In the genomic region with DNA sequence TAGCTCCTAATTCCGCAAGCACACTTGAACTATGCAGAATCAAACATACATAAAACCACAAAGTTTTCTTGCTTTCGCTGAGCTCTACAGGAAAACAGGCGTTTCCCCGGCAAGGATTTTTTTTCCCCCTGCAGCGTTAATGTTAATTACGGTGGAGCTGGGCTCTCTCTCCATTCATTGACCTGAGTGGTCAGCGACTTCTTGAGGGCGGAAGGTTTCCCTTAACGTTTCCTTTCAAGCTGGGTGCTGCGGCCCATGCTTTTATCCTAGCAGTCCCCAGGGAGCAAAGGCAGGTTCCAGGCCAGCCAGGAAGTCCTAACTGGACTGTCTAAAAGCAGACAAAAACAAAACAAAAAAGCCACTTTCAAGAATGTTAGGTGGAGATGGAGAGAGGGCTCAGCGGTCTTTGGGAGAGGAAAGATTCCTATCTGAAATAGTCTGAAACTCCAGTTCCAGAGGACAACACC, we compare ENCODE assay signal across 8 mouse cellular contexts. TPM values are rescaled to one million over a fixed set of nuclear protein-coding genes. Genes with fewer than 3 reads are reported as not detected.
DNase-seq lines count a peak whose midpoint lies in the region; ATAC-seq lines count a peak whose summit lies in the region.

No protein-coding gene starts in this region.

- H3K4me3 ChIP-seq in liver, embryonic 11.5 days (ENCODE audit: low read depth, low read length): peak overlapping the region; percentile 87

- peaks cover 7% of the 10 kb centered on the region for H3K4me1 ChIP-seq in liver, embryonic 11.5 days (replicated peaks; ENCODE audit: control insufficient read depth, insufficient read depth, low read length)

- no peak for ATAC-seq in liver, embryonic 11.5 days (replicated peaks; ENCODE audit: low FRiP score)

- H3K36me3 ChIP-seq in liver, embryonic 11.5 days (ENCODE audit: control insufficient read depth, insufficient read depth, low read length): peaks cover 30% of the 10 kb centered on the region

- H3K4me2 ChIP-seq in liver, embryonic 11.5 days: peak overlapping the region; percentile 84

- intact Hi-C loops in heart, postnatal 36 days (cut with DNase I): loop anchor here (2.0 to 5.0 kb wide), 3 partner anchors 32 to 161 kb away; no protein-coding TSS in a partner anchor

- H3K27me3 ChIP-seq in liver, embryonic 11.5 days (replicated peaks; ENCODE audit: control insufficient read depth, insufficient read depth, low read length): peaks cover 10% of the 10 kb centered on the region

- WGBS in liver, embryonic 11.5 days: 7% methylated on average over 11 of the region's 11 CpGs

- no peak overlapping the region for H3K27ac ChIP-seq in liver, embryonic 11.5 days (ENCODE audit: low read depth, low read length)

- peak overlapping the region; percentile 83 for H3K9ac ChIP-seq in liver, embryonic 11.5 days (ENCODE audit: low read depth, low read length)

- DNase-seq in adrenal gland, adult 2 months: peak; percentile 41
- DNase-seq in adrenal gland, postnatal 25 days: no peak
- DNase-seq in embryo, embryonic 10 days (ENCODE audit: low spot score): peak; percentile 38
- DNase-seq in heart, postnatal 36 days: peak; percentile 33 to 36
- DNase-seq in liver, embryonic 11.5 days (ENCODE audit: low spot score): no peak
- no peak for DNase-seq in adipocyte (ENCODE audit: low spot score)
- no peak for DNase-seq in retina, postnatal 1 day
- no peak for DNase-seq in spleen, postnatal 4 days (ENCODE audit: low spot score in 2 of 2)

- no peaks in the 10 kb centered on the region for H3K9me3 ChIP-seq in liver, embryonic 11.5 days (ENCODE audit: control insufficient read depth, low read length)

RNA-seq across cellular contexts. Expression of a gene that starts 3.1 kb away (rescaled TPM):
- total RNA-seq in adrenal gland, adult 2 months (2021): 10 to 100 TPM; 53.1 to 84.0 TPM
- 194 and 250 TPM in 2 replicates for polyA plus RNA-seq in adrenal gland, adult 2 months (2012; rRNA removed)
- total RNA-seq in adrenal gland, postnatal 25 days (2021): 77.2 and 94.0 TPM in 2 replicates
- 10 to 100 TPM; 31.5 to 35.5 TPM for total RNA-seq in heart, postnatal 36 days (2021)
- polyA plus RNA-seq in liver, embryonic 11.5 days (2014; fragmentation: Nextera tagmentation; extraction: Ambion mirVana): 171 and 181 TPM in 2 replicates

RNA-seq across cellular contexts. Expression of a gene that starts 33.9 kb away (rescaled TPM):
- 100 to 1,000 TPM; 225 to 258 TPM for total RNA-seq in adrenal gland, adult 2 months (2021)
- 212 and 287 TPM in 2 replicates for polyA plus RNA-seq in adrenal gland, adult 2 months (2012; rRNA removed)
- total RNA-seq in adrenal gland, postnatal 25 days (2021): 269 and 281 TPM in 2 replicates
- 100 to 1,000 TPM; 378 to 424 TPM for total RNA-seq in heart, postnatal 36 days (2021)
- 72.2 and 76.8 TPM in 2 replicates for polyA plus RNA-seq in liver, embryonic 11.5 days (2014; fragmentation: Nextera tagmentation; extraction: Ambion mirVana)

RNA-seq across cellular contexts. Expression of a gene that starts 40.7 kb away (rescaled TPM):
- total RNA-seq in adrenal gland, adult 2 months (2021): 10 to 100 TPM; 52.5 to 68.0 TPM
- 14.6 and 15.7 TPM in 2 replicates for polyA plus RNA-seq in adrenal gland, adult 2 months (2012; rRNA removed)
- 51.0 and 53.0 TPM in 2 replicates for total RNA-seq in adrenal gland, postnatal 25 days (2021)
- total RNA-seq in heart, postnatal 36 days (2021): 100 to 1,000 TPM; 137 to 167 TPM
- 62.7 and 67.9 TPM in 2 replicates for polyA plus RNA-seq in liver, embryonic 11.5 days (2014; fragmentation: Nextera tagmentation; extraction: Ambion mirVana)

RNA-seq across cellular contexts. Expression of a gene that starts 44.6 kb away (rescaled TPM):
- 10 to 100 TPM; 37.7 to 57.1 TPM for total RNA-seq in adrenal gland, adult 2 months (2021)
- 45.7 and 61.7 TPM in 2 replicates for polyA plus RNA-seq in adrenal gland, adult 2 months (2012; rRNA removed)
- 36.4 and 44.4 TPM in 2 replicates for total RNA-seq in adrenal gland, postnatal 25 days (2021)
- total RNA-seq in heart, postnatal 36 days (2021): 1 to 10 TPM; 1.8 to 3.2 TPM
- 0.89 and 1.4 TPM in 2 replicates for polyA plus RNA-seq in liver, embryonic 11.5 days (2014; fragmentation: Nextera tagmentation; extraction: Ambion mirVana)

Comparison
In these comparisons a context has a peak if more than half of its experiments do, and no peak if none do; other contexts are left out.
1. DNase-seq: peak in adrenal gland, adult 2 months (single experiment), embryo, embryonic 10 days (single experiment) and heart, postnatal 36 days (2 of 2); none in adrenal gland, postnatal 25 days (single experiment), liver, embryonic 11.5 days (single experiment), adipocyte (single experiment), retina, postnatal 1 day (single experiment) and spleen, postnatal 4 days (0 of 2).